Mouse (Mus musculus) bone marrow, adult 2 months (tissue): ENCODE measurements around the gene Hoxa4.

Experiments used
- CTCF ChIP-seq: fragments of 200-500 bp; IDR thresholded peaks from 2 replicates; pipeline ENCODE4 v1.5.1; 2011; ENCODE audit warnings: low read length, control low read depth; ENCODE audit not compliant: control insufficient read depth, insufficient read depth
- POLR2A ChIP-seq: fragments of 200-500 bp; IDR thresholded peaks from 2 replicates; pipeline ENCODE4 v1.6.1; 2011; ENCODE audit warnings: low read depth, mild to moderate bottlenecking, control low read depth, low read length, borderline replicate concordance; ENCODE audit not compliant: control insufficient read depth

DNA sequence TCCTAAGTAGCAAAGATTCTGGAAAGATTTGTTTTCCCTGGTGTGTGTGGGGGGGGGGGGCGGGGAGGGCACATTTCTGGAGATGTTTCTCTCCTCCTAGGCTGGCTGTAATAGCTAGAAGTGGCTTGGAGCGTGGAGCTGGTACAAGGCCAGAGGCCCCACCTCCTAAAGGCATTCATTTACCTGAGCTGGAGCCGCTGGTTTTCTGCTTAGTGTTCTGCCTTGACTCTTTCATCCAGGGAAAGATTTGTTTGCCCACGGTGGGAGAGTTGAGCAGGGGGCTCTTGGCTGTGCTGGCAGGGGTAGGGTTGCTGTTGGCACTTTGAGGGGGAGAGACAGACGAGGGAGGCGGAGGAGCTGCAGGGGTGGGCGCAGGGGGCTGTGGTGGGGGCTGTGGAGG lies 19.6 kb downstream of the Hoxa4 start:
- no peak for TF ChIP-seq CTCF
- no peak for TF ChIP-seq POLR2A
